Mouse (Mus musculus): Measurements from ENCODE around the gene Olfr418.
"Not testable (repeated sequence)": the region's sequence is repeated elsewhere in the genome, so short reads cannot be mapped to it uniquely, and the experiment has no call there.

Gene Olfr418

GRCm38 (mm10) chr1:173265701-173266100, at the start of gene Olfr418:
TSS of gene Olfr418 (plus strand) at chr1:173266001.
- no peak for ATAC-seq (ENCODE audit: insufficient number of reproducible peaks, low FRiP score, low TSS enrichment)

- no peak for ATAC-seq (ENCODE audit: insufficient number of reproducible peaks, low FRiP score, low TSS enrichment)
Measured at GRCm38 (mm10) chr1:173216481-173216880, 49.3 kb upstream of the Olfr418 start.

- no peak for ATAC-seq (ENCODE audit: insufficient number of reproducible peaks, low FRiP score, low TSS enrichment)
Measured at GRCm38 (mm10) chr1:173227081-173227480, 38.7 kb upstream of the Olfr418 start, which contains the start of gene Fcer1a. TSS of gene Fcer1a (minus strand) at chr1:173227214.

GRCm38 (mm10) chr1:173237004-173237403, 28.8 kb upstream of the Olfr418 start:
- ATAC-seq (ENCODE audit: insufficient number of reproducible peaks, low FRiP score, low TSS enrichment), result not testable (repeated sequence)

- no peak for ATAC-seq (ENCODE audit: insufficient number of reproducible peaks, low FRiP score, low TSS enrichment)
Measured at GRCm38 (mm10) chr1:173249888-173250287, 15.9 kb upstream of the Olfr418 start.

GRCm38 (mm10) chr1:173277677-173278076, 11.9 kb downstream of the Olfr418 start, which contains the start of gene Mptx2:
TSS of gene Mptx2 (minus strand) at chr1:173277777.
- ATAC-seq (ENCODE audit: insufficient number of reproducible peaks, low FRiP score, low TSS enrichment), result no peak

GRCm38 (mm10) chr1:173302795-173303194, 37.0 kb downstream of the Olfr418 start:
- ATAC-seq (ENCODE audit: insufficient number of reproducible peaks, low FRiP score, low TSS enrichment), result not testable (repeated sequence)

GRCm38 (mm10) chr1:173313535-173314050, 47.8 kb downstream of the Olfr418 start:
- ATAC-seq (ENCODE audit: insufficient number of reproducible peaks, low FRiP score, low TSS enrichment), result not testable (repeated sequence)

GRCm38 (mm10) chr1:173315725-173316124, 49.9 kb downstream of the Olfr418 start:
- no peak for ATAC-seq (ENCODE audit: insufficient number of reproducible peaks, low FRiP score, low TSS enrichment)

GRCm38 (mm10) chr1:173317925-173318477, 52.2 kb downstream of the Olfr418 start:
- no peak for ATAC-seq (ENCODE audit: insufficient number of reproducible peaks, low FRiP score, low TSS enrichment)

GRCm38 (mm10) chr1:173321593-173322248, 55.9 kb downstream of the Olfr418 start:
- ATAC-seq (ENCODE audit: insufficient number of reproducible peaks, low FRiP score, low TSS enrichment), result no peak

GRCm38 (mm10) chr1:173322249-173322627, 56.4 kb downstream of the Olfr418 start:
- no peak for ATAC-seq (ENCODE audit: insufficient number of reproducible peaks, low FRiP score, low TSS enrichment)
